Mouse (Mus musculus): Measurements from ENCODE around the gene Itprip. TPM values are rescaled to one million over a fixed set of nuclear protein-coding genes. Genes with fewer than 3 reads are reported as not detected.

The Itprip gene
- polyA plus RNA-seq, 1 experiment: 16.9 TPM

GRCm38 (mm10) chr19:47887417-47887816 lies 31.7 kb downstream of the Itprip start:
- no peaks in the 10 kb centered on the region for H3K27me3 ChIP-seq (ENCODE audit: control insufficient read depth, insufficient read depth, low read length)
- no peak overlapping the region for H3K4me3 ChIP-seq (ENCODE audit: extremely low read depth, insufficient read depth, insufficient read length)
- no peaks in the 10 kb centered on the region for H3K36me3 ChIP-seq (ENCODE audit: control insufficient read depth, insufficient read depth, low read length)
- 49% methylated on average over 10 of the region's 10 CpGs for WGBS
- peaks cover 34% of the 10 kb centered on the region; the same call in 1 of the 2 replicates for H3K4me1 ChIP-seq (ENCODE audit: control insufficient read depth, insufficient read depth, insufficient read length)
- DNase-seq (ENCODE audit: low read depth in 1 of 2, low spot score in 2 of 2): peak in 1 of 2 experiments; percentile 68
- H3K27ac ChIP-seq (ENCODE audit: insufficient read depth, low read length): peak overlapping the region; percentile 93
- TF ChIP-seq POLR2A (IDR thresholded peaks at IDR 0.05; ENCODE audit: low read depth, low read length) (no peak), CTCF (IDR thresholded peaks at IDR 0.05; ENCODE audit: extremely low read depth, insufficient read depth, insufficient read length, insufficient replicate concordance) (no peak)

DNA sequence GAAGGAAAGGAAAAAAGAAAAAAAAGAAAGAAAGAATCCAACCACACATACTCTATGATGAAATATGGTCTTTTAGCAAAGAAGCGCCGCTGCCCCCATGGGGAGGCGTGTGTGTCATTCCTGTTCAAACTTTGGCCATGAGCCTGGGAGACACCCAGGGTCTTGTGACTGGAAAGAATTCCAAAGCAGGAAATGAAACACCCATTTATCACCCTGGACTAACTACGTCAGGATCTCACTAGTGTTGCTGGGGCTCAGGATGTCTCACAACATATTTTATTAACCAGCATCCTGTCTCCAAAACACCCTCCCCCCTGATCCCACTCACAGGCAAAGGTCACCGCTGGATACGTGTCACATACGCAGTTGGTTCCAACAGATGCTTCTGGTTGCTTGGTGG lies 32.5 kb downstream of the Itprip start:
- Histone ChIP-seq H3K27ac (ENCODE audit: insufficient read depth, low read length) (peak overlapping the region; percentile 93), H3K4me3 (ENCODE audit: extremely low read depth, insufficient read depth, insufficient read length) (no peak overlapping the region), H3K4me1 (ENCODE audit: control insufficient read depth, insufficient read depth, insufficient read length) (peaks cover 34% of the 10 kb centered on the region; the same call in 1 of the 2 replicates), H3K36me3 (ENCODE audit: control insufficient read depth, insufficient read depth, low read length) (no peaks in the 10 kb centered on the region), H3K27me3 (ENCODE audit: control insufficient read depth, insufficient read depth, low read length) (no peaks in the 10 kb centered on the region)
- WGBS: 76% methylated on average over 7 of the region's 7 CpGs
- TF ChIP-seq CTCF (IDR thresholded peaks at IDR 0.05; ENCODE audit: extremely low read depth, insufficient read depth, insufficient read length, insufficient replicate concordance) (no peak), POLR2A (IDR thresholded peaks at IDR 0.05; ENCODE audit: low read depth, low read length) (no peak)
- no peak for DNase-seq (ENCODE audit: low read depth in 1 of 2, low spot score in 2 of 2)

- no peak overlapping the region for H3K4me3 ChIP-seq (ENCODE audit: extremely low read depth, insufficient read depth, insufficient read length)
- H3K4me1 ChIP-seq (ENCODE audit: control insufficient read depth, insufficient read depth, insufficient read length): peaks cover 26% of the 10 kb centered on the region; the same call in 1 of the 2 replicates
- no peak for DNase-seq (ENCODE audit: low read depth in 1 of 2, low spot score in 2 of 2)
- H3K36me3 ChIP-seq (ENCODE audit: control insufficient read depth, insufficient read depth, low read length): no peaks in the 10 kb centered on the region
- no peak overlapping the region for H3K27ac ChIP-seq (ENCODE audit: insufficient read depth, low read length)
- no peaks in the 10 kb centered on the region for H3K27me3 ChIP-seq (ENCODE audit: control insufficient read depth, insufficient read depth, low read length)
- no peak for TF ChIP-seq CTCF (IDR thresholded peaks at IDR 0.05; ENCODE audit: extremely low read depth, insufficient read depth, insufficient read length, insufficient replicate concordance)
- no peak for TF ChIP-seq POLR2A (IDR thresholded peaks at IDR 0.05; ENCODE audit: low read depth, low read length)
- WGBS: 81% methylated on average over 11 of the region's 11 CpGs
Measured at GRCm38 (mm10) chr19:47885886-47886285, 33.2 kb downstream of the Itprip start.

GRCm38 (mm10) chr19:47885191-47885743 lies 33.8 kb downstream of the Itprip start:
- TF ChIP-seq POLR2A (IDR thresholded peaks at IDR 0.05; ENCODE audit: low read depth, low read length): no peak
- TF ChIP-seq CTCF (IDR thresholded peaks at IDR 0.05; ENCODE audit: extremely low read depth, insufficient read depth, insufficient read length, insufficient replicate concordance): no peak
- H3K4me3 ChIP-seq (ENCODE audit: extremely low read depth, insufficient read depth, insufficient read length): no peak overlapping the region
- H3K4me1 ChIP-seq (ENCODE audit: control insufficient read depth, insufficient read depth, insufficient read length): peaks cover 22% of the 10 kb centered on the region; the same call in 1 of the 2 replicates
- 65% methylated on average over 7 of the region's 7 CpGs for WGBS
- H3K27me3 ChIP-seq (ENCODE audit: control insufficient read depth, insufficient read depth, low read length): no peaks in the 10 kb centered on the region
- H3K36me3 ChIP-seq (ENCODE audit: control insufficient read depth, insufficient read depth, low read length): no peaks in the 10 kb centered on the region
- H3K27ac ChIP-seq (ENCODE audit: insufficient read depth, low read length): peak overlapping the region; percentile 37; the same call in 1 of the 2 replicates
- no peak for DNase-seq (ENCODE audit: low read depth in 1 of 2, low spot score in 2 of 2)

- peaks cover 19% of the 10 kb centered on the region; the same call in 1 of the 2 replicates for H3K4me1 ChIP-seq (ENCODE audit: control insufficient read depth, insufficient read depth, insufficient read length)
- H3K4me3 ChIP-seq (ENCODE audit: extremely low read depth, insufficient read depth, insufficient read length): no peak overlapping the region
- peak; percentile 36 to 44 for DNase-seq (ENCODE audit: low read depth in 1 of 2, low spot score in 2 of 2)
- H3K27me3 ChIP-seq (ENCODE audit: control insufficient read depth, insufficient read depth, low read length): no peaks in the 10 kb centered on the region
- H3K27ac ChIP-seq (ENCODE audit: insufficient read depth, low read length): peak overlapping the region; percentile 39; the same call in 1 of the 2 replicates
- H3K36me3 ChIP-seq (ENCODE audit: control insufficient read depth, insufficient read depth, low read length): no peaks in the 10 kb centered on the region
- TF ChIP-seq POLR2A (IDR thresholded peaks at IDR 0.05; ENCODE audit: low read depth, low read length): no peak
- no peak for TF ChIP-seq CTCF (IDR thresholded peaks at IDR 0.05; ENCODE audit: extremely low read depth, insufficient read depth, insufficient read length, insufficient replicate concordance)
- WGBS: 53% methylated on average over 13 of the region's 13 CpGs
Measured at GRCm38 (mm10) chr19:47884296-47885085, 34.6 kb downstream of the Itprip start.

GRCm38 (mm10) chr19:47882882-47883254 lies 36.2 kb downstream of the Itprip start:
- no peak overlapping the region for H3K27ac ChIP-seq (ENCODE audit: insufficient read depth, low read length)
- WGBS: 68% methylated on average over 9 of the region's 9 CpGs
- no peak overlapping the region for H3K4me3 ChIP-seq (ENCODE audit: extremely low read depth, insufficient read depth, insufficient read length)
- H3K36me3 ChIP-seq (ENCODE audit: control insufficient read depth, insufficient read depth, low read length): no peaks in the 10 kb centered on the region
- H3K27me3 ChIP-seq (ENCODE audit: control insufficient read depth, insufficient read depth, low read length): no peaks in the 10 kb centered on the region
- DNase-seq (ENCODE audit: low read depth in 1 of 2, low spot score in 2 of 2): no peak
- peaks cover 15% of the 10 kb centered on the region; the same call in 1 of the 2 replicates for H3K4me1 ChIP-seq (ENCODE audit: control insufficient read depth, insufficient read depth, insufficient read length)
- TF ChIP-seq CTCF (IDR thresholded peaks at IDR 0.05; ENCODE audit: extremely low read depth, insufficient read depth, insufficient read length, insufficient replicate concordance) (no peak), POLR2A (IDR thresholded peaks at IDR 0.05; ENCODE audit: low read depth, low read length) (no peak)
